Mouse (Mus musculus) forebrain, embryonic 11.5 days (tissue): ENCODE results near the gene Cradd. TPM values are rescaled to one million over a fixed set of nuclear protein-coding genes. Genes with fewer than 3 reads are reported as not detected.

Experiments used
- ATAC-seq: fragments of 200-750 bp; cut with Nextera tagmentation; replicated peaks from 2 replicates; pipeline ENCODE4 v1.8.0; 2017; ENCODE audit warnings: moderate TSS enrichment; ENCODE audit not compliant: low FRiP score
- DNase-seq: peaks from one replicate; pipeline ENCODE4 v3.0.0-alpha.2; 2017; ENCODE audit warnings: low spot score
- H3K27ac ChIP-seq: fragments of 300-500 bp; sonication (generic); 2 replicates; pipeline ENCODE4 v1.5.1; 2014; ENCODE audit warnings: low read depth, low read length
- H3K27me3 ChIP-seq: fragments of 300-500 bp; sonication (generic); 2 replicates; pipeline ENCODE4 v1.6.1; 2014; ENCODE audit warnings: mild to moderate bottlenecking, low read length, mixed read lengths; ENCODE audit not compliant: control insufficient read depth, insufficient read depth
- H3K36me3 ChIP-seq: fragments of 300-500 bp; sonication (generic); 2 replicates; pipeline ENCODE4 v1.6.1; 2014; ENCODE audit warnings: mild to moderate bottlenecking, low read length, moderate library complexity, mixed read lengths; ENCODE audit not compliant: control insufficient read depth, insufficient read depth
- H3K4me1 ChIP-seq: fragments of 300-500 bp; sonication (generic); replicated peaks from 2 replicates; pipeline ENCODE4 v1.6.1; 2014; ENCODE audit warnings: low read length, mixed read lengths; ENCODE audit not compliant: control insufficient read depth, insufficient read depth
- H3K4me2 ChIP-seq: fragments of 300-500 bp; sonication (generic); 2 replicates; pipeline ENCODE4 v1.6.1; 2014; ENCODE audit warnings: low read depth, mild to moderate bottlenecking, low read length, moderate library complexity, mixed read lengths; ENCODE audit not compliant: severe bottlenecking
- H3K4me3 ChIP-seq: fragments of 300-500 bp; sonication (generic); 2 replicates; pipeline ENCODE4 v1.5.1; 2014; ENCODE audit warnings: low read depth, low read length
- H3K9ac ChIP-seq: fragments of 300-500 bp; sonication (generic); 2 replicates; pipeline ENCODE4 v1.6.1; 2014; ENCODE audit warnings: low read length
- H3K9me3 ChIP-seq: fragments of 300-500 bp; sonication (generic); 2 replicates; pipeline ENCODE4 v1.6.1; 2016; ENCODE audit warnings: low read length, mixed read lengths; ENCODE audit not compliant: control insufficient read depth
- WGBS: fragments of 180-500 bp; shearing (Covaris S2); extraction: QIAGEN DNeasy Blood & Tissue Kit; methylation state at CpG from one replicate; pipeline ENCODE4 v1.1.7; 2014; 5-methylcytosine and 5-hydroxymethylcytosine counted together
- polyA plus RNA-seq: library from polyadenylated mRNA; unstranded; fragments of >200 nt; fragmentation: Nextera tagmentation; extraction: Ambion mirVana; gene quantifications from 2 replicates; pipeline ENCODE4 v1.2.1, GENCODE M21; 2014

Gene Cradd
- polyA plus RNA-seq, 1 experiment from 2014 or later = 16.6 TPM

- DNase-seq = no peak
- no peaks in the 10 kb centered on the region for H3K36me3 ChIP-seq
- no peaks in the 10 kb centered on the region for H3K9me3 ChIP-seq
- no peak overlapping the region; the same call in 1 of the 2 replicates for H3K4me3 ChIP-seq
- ATAC-seq = peak; percentile 40
- H3K4me1 ChIP-seq = no peaks in the 10 kb centered on the region
- no peak overlapping the region for H3K4me2 ChIP-seq
- H3K9ac ChIP-seq = no peak overlapping the region
- no peak overlapping the region for H3K27ac ChIP-seq
- no peaks in the 10 kb centered on the region for H3K27me3 ChIP-seq
- WGBS = 62% methylated on average over 1 of the region's 1 CpGs
Observed at GRCm38 (mm10) chr10:95324278-95324631, 322 bp upstream of the Cradd start.

GRCm38 (mm10) chr10:95322076-95323070, 1.6 kb downstream of the Cradd start:
- Histone ChIP-seq H3K4me3 (no peak overlapping the region), H3K9me3 (no peaks in the 10 kb centered on the region), H3K4me2 (peak overlapping the region; percentile 71; the same call in 1 of the 2 replicates), H3K27me3 (no peaks in the 10 kb centered on the region), H3K9ac (peak overlapping the region; percentile 81), H3K27ac (no peak overlapping the region), H3K36me3 (no peaks in the 10 kb centered on the region), H3K4me1 (no peaks in the 10 kb centered on the region)
- WGBS = 71% methylated on average over 20 of the region's 20 CpGs
- DNase-seq (no peak), ATAC-seq (no peak)

GRCm38 (mm10) chr10:95319001-95319400, 4.9 kb downstream of the Cradd start:
- no peaks in the 10 kb centered on the region for H3K9me3 ChIP-seq
- 95% methylated on average over 13 of the region's 13 CpGs for WGBS
- no peaks in the 10 kb centered on the region for H3K36me3 ChIP-seq
- no peaks in the 10 kb centered on the region for H3K27me3 ChIP-seq
- DNase-seq (peak; percentile 16), ATAC-seq (no peak)
- H3K9ac ChIP-seq = no peak overlapping the region
- H3K4me1 ChIP-seq = no peaks in the 10 kb centered on the region
- no peak overlapping the region for H3K27ac ChIP-seq
- no peak overlapping the region for H3K4me3 ChIP-seq
- no peak overlapping the region for H3K4me2 ChIP-seq

- H3K27me3 ChIP-seq = peaks cover 2% of the 10 kb centered on the region; the same call in 1 of the 2 replicates
- WGBS = 90% methylated on average over 7 of the region's 7 CpGs
- no peaks in the 10 kb centered on the region for H3K36me3 ChIP-seq
- H3K4me1 ChIP-seq = no peaks in the 10 kb centered on the region
- no peak overlapping the region for H3K9ac ChIP-seq
- H3K27ac ChIP-seq = no peak overlapping the region
- peak; percentile 42 for DNase-seq
- H3K4me2 ChIP-seq = no peak overlapping the region
- no peak overlapping the region for H3K4me3 ChIP-seq
- no peaks in the 10 kb centered on the region for H3K9me3 ChIP-seq
- ATAC-seq = no peak
Observed at GRCm38 (mm10) chr10:95318392-95318708, 5.6 kb downstream of the Cradd start.

- ATAC-seq = no peak
- Histone ChIP-seq H3K4me1 (no peaks in the 10 kb centered on the region), H3K4me2 (no peak overlapping the region), H3K27ac (no peak overlapping the region), H3K36me3 (no peaks in the 10 kb centered on the region), H3K9me3 (no peaks in the 10 kb centered on the region), H3K27me3 (peaks cover 2% of the 10 kb centered on the region; the same call in 1 of the 2 replicates), H3K4me3 (no peak overlapping the region), H3K9ac (no peak overlapping the region)
- WGBS = 91% methylated on average over 21 of the region's 21 CpGs
- peak; percentile 44 for DNase-seq
Observed at GRCm38 (mm10) chr10:95317581-95318391, 6.1 kb downstream of the Cradd start.

GRCm38 (mm10) chr10:95317091-95317490, 6.8 kb downstream of the Cradd start:
- DNase-seq (peak; percentile 47), ATAC-seq (no peak)
- Histone ChIP-seq H3K36me3 (no peaks in the 10 kb centered on the region), H3K4me1 (no peaks in the 10 kb centered on the region), H3K9me3 (no peaks in the 10 kb centered on the region), H3K27ac (no peak overlapping the region), H3K9ac (no peak overlapping the region), H3K27me3 (peaks cover 2% of the 10 kb centered on the region; the same call in 1 of the 2 replicates), H3K4me3 (no peak overlapping the region), H3K4me2 (no peak overlapping the region)
- 92% methylated on average over 14 of the region's 14 CpGs for WGBS

GRCm38 (mm10) chr10:95316675-95317074, 7.3 kb downstream of the Cradd start:
- H3K4me2 ChIP-seq = no peak overlapping the region
- no peak overlapping the region for H3K9ac ChIP-seq
- H3K4me1 ChIP-seq = no peaks in the 10 kb centered on the region
- no peaks in the 10 kb centered on the region for H3K36me3 ChIP-seq
- H3K4me3 ChIP-seq = no peak overlapping the region
- no peak for ATAC-seq
- peaks cover 2% of the 10 kb centered on the region; the same call in 1 of the 2 replicates for H3K27me3 ChIP-seq
- H3K27ac ChIP-seq = no peak overlapping the region
- no peaks in the 10 kb centered on the region for H3K9me3 ChIP-seq
- WGBS = 86% methylated on average over 9 of the region's 9 CpGs
- peak; percentile 14 for DNase-seq

GRCm38 (mm10) chr10:95315801-95316474, 8.0 kb downstream of the Cradd start:
- no peak for ATAC-seq
- Histone ChIP-seq H3K9me3 (no peaks in the 10 kb centered on the region), H3K27ac (no peak overlapping the region), H3K4me2 (no peak overlapping the region), H3K27me3 (peaks cover 2% of the 10 kb centered on the region; the same call in 1 of the 2 replicates), H3K9ac (no peak overlapping the region), H3K36me3 (no peaks in the 10 kb centered on the region), H3K4me3 (no peak overlapping the region), H3K4me1 (peaks cover 2% of the 10 kb centered on the region; the same call in 1 of the 2 replicates)
- WGBS = 84% methylated on average over 19 of the region's 19 CpGs
- peak; percentile 46 for DNase-seq
